Mouse (Mus musculus): ENCODE data around the gene Bcl7c. TPM values are rescaled to one million over a fixed set of nuclear protein-coding genes. Genes with fewer than 3 reads are reported as not detected.

Gene Bcl7c
- total RNA-seq, 2 experiments from 2014 or later, result 32.7 to 39.9 TPM

GRCm38 (mm10) chr7:127693290-127693689 lies 15.4 kb downstream of the Bcl7c start:
- no peak for TF ChIP-seq CTCF (IDR thresholded peaks at IDR 0.05)
- no peak overlapping the region for H3K27ac ChIP-seq
- intact Hi-C loops (cut with DNase I), result no loop called here
- H3K4me3 ChIP-seq, result no peak overlapping the region
- no peak for DNase-seq (ENCODE audit: extremely low spot score in 1 of 2, low spot score in 2 of 2)

GRCm38 (mm10) chr7:127691221-127691989 lies 17.3 kb downstream of the Bcl7c start:
- TF ChIP-seq CTCF (IDR thresholded peaks at IDR 0.05), result no peak
- peak; percentile 40 to 42 for DNase-seq (ENCODE audit: extremely low spot score in 1 of 2, low spot score in 2 of 2)
- Histone ChIP-seq H3K27ac (peak overlapping the region; percentile 73), H3K4me3 (peak overlapping the region; percentile 40)
- intact Hi-C loops (cut with DNase I), result no loop called here

GRCm38 (mm10) chr7:127689626-127690280 lies 19.0 kb downstream of the Bcl7c start:
- intact Hi-C loops (cut with DNase I), result no loop called here
- no peak overlapping the region for H3K4me3 ChIP-seq
- TF ChIP-seq CTCF (IDR thresholded peaks at IDR 0.05), result no peak
- no peak for DNase-seq (ENCODE audit: extremely low spot score in 1 of 2, low spot score in 2 of 2)
- peak overlapping the region; percentile 71; the same call in 1 of the 2 replicates for H3K27ac ChIP-seq

GRCm38 (mm10) chr7:127688935-127689334 lies 19.8 kb downstream of the Bcl7c start:
- DNase-seq (ENCODE audit: extremely low spot score in 1 of 2, low spot score in 2 of 2), result peak; percentile 10 to 26
- H3K4me3 ChIP-seq, result no peak overlapping the region
- TF ChIP-seq CTCF (IDR thresholded peaks at IDR 0.05), result no peak; the same call in 1 of the 2 replicates
- peak overlapping the region; percentile 71 for H3K27ac ChIP-seq
- intact Hi-C loops (cut with DNase I), result no loop called here

GRCm38 (mm10) chr7:127686740-127687449 lies 21.8 kb downstream of the Bcl7c start:
- intact Hi-C loops (cut with DNase I), result no loop called here
- no peak for DNase-seq (ENCODE audit: extremely low spot score in 1 of 2, low spot score in 2 of 2)
- no peak for TF ChIP-seq CTCF (IDR thresholded peaks at IDR 0.05)
- Histone ChIP-seq H3K4me3 (no peak overlapping the region), H3K27ac (no peak overlapping the region)

GRCm38 (mm10) chr7:127685304-127686018 lies 23.3 kb downstream of the Bcl7c start:
- intact Hi-C loops (cut with DNase I), result no loop called here
- DNase-seq (ENCODE audit: extremely low spot score in 1 of 2, low spot score in 2 of 2), result no peak
- no peak for TF ChIP-seq CTCF (IDR thresholded peaks at IDR 0.05)

GRCm38 (mm10) chr7:127681888-127682553 lies 26.7 kb downstream of the Bcl7c start:
- TF ChIP-seq CTCF (IDR thresholded peaks at IDR 0.05), result no peak

More at GRCm38 (mm10) chr7:127685304-127686018, 23.3 kb downstream of the Bcl7c start:
- Histone ChIP-seq H3K27ac (peak overlapping the region; percentile 59; the same call in 1 of the 2 replicates), H3K4me3 (no peak overlapping the region)

GRCm38 (mm10) chr7:127680541-127680940 lies 28.2 kb downstream of the Bcl7c start:
- DNase-seq (ENCODE audit: extremely low spot score in 1 of 2, low spot score in 2 of 2), result no peak
- Histone ChIP-seq H3K27ac (no peak overlapping the region), H3K4me3 (no peak overlapping the region)
- intact Hi-C loops (cut with DNase I), result no loop called here
- TF ChIP-seq CTCF (IDR thresholded peaks at IDR 0.05), result no peak

More at GRCm38 (mm10) chr7:127681888-127682553, 26.7 kb downstream of the Bcl7c start:
- no peak for DNase-seq (ENCODE audit: extremely low spot score in 1 of 2, low spot score in 2 of 2)
- no peak overlapping the region for H3K27ac ChIP-seq
- intact Hi-C loops (cut with DNase I), result no loop called here
- H3K4me3 ChIP-seq, result no peak overlapping the region

GRCm38 (mm10) chr7:127678811-127679210 lies 29.9 kb downstream of the Bcl7c start:
- H3K27ac ChIP-seq, result no peak overlapping the region
- H3K4me3 ChIP-seq, result no peak overlapping the region
- intact Hi-C loops (cut with DNase I), result no loop called here
- no peak for TF ChIP-seq CTCF (IDR thresholded peaks at IDR 0.05)
- no peak for DNase-seq (ENCODE audit: extremely low spot score in 1 of 2, low spot score in 2 of 2)

GRCm38 (mm10) chr7:127677609-127678008 lies 31.1 kb downstream of the Bcl7c start:
- intact Hi-C loops (cut with DNase I), result no loop called here
- no peak for TF ChIP-seq CTCF (IDR thresholded peaks at IDR 0.05)
- DNase-seq (ENCODE audit: extremely low spot score in 1 of 2, low spot score in 2 of 2), result no peak
- no peak overlapping the region for H3K4me3 ChIP-seq
- H3K27ac ChIP-seq, result no peak overlapping the region

GRCm38 (mm10) chr7:127677077-127677476 lies 31.7 kb downstream of the Bcl7c start:
- peak; percentile 56 for TF ChIP-seq CTCF (IDR thresholded peaks at IDR 0.05)
- H3K27ac ChIP-seq, result no peak overlapping the region
- peak in 1 of 2 experiments; percentile 23 for DNase-seq (ENCODE audit: extremely low spot score in 1 of 2, low spot score in 2 of 2)
- intact Hi-C loops (cut with DNase I), result no loop called here
- no peak overlapping the region for H3K4me3 ChIP-seq
